Mouse (Mus musculus): ENCODE measurements around the gene Fibcd1.

Gene Fibcd1

DNA sequence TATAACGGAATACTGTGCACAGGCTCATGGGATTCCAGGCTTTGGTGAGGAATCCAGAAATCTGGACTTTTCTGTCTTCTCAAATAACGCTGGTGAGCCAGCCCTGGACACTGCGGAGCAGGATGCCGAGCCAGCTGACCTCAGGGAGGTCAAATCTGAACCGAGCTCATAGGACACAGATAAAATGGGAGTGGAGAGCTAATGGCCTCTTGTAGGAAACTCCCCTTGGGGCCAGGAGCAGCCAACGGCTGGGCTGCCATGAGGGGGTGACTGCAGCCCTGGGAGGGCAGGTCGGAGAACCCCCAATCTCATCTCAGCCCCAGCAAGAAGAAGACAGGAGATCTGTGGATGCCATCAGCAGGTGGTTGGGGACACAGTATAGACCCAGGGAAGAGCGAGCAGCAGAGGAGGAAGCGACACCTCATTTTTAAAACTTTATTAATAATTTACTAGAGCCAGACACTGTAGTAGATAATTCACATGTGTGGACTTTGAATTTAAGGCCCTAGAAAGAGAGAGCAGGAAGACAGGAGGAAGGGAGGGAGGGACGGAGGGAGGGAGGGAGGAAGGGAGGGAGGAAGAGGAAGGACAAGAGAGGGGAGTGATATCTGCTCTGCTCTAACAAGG lies 22.8 kb upstream of the Fibcd1 start:
- DNase-seq (ENCODE audit: low read depth, low spot score) = no peak
- H3K27me3 ChIP-seq (ENCODE audit: control insufficient read depth, insufficient read depth, low read length, poor library complexity, severe bottlenecking) = no peaks in the 10 kb centered on the region
- H3K36me3 ChIP-seq (ENCODE audit: control insufficient read depth, insufficient read depth, low read length, poor library complexity, severe bottlenecking) = no peaks in the 10 kb centered on the region

GRCm38 (mm10) chr2:31867773-31868537 lies 22.1 kb upstream of the Fibcd1 start:
- no peaks in the 10 kb centered on the region for H3K27me3 ChIP-seq (ENCODE audit: control insufficient read depth, insufficient read depth, low read length, poor library complexity, severe bottlenecking)
- no peak for DNase-seq (ENCODE audit: low read depth, low spot score)
- H3K36me3 ChIP-seq (ENCODE audit: control insufficient read depth, insufficient read depth, low read length, poor library complexity, severe bottlenecking) = no peaks in the 10 kb centered on the region

- Histone ChIP-seq H3K36me3 (ENCODE audit: control insufficient read depth, insufficient read depth, low read length, poor library complexity, severe bottlenecking) (no peaks in the 10 kb centered on the region), H3K27me3 (ENCODE audit: control insufficient read depth, insufficient read depth, low read length, poor library complexity, severe bottlenecking) (no peaks in the 10 kb centered on the region)
- DNase-seq (ENCODE audit: low read depth, low spot score) = no peak
Measured at GRCm38 (mm10) chr2:31865794-31866193, 20.0 kb upstream of the Fibcd1 start.

- no peaks in the 10 kb centered on the region for H3K36me3 ChIP-seq (ENCODE audit: control insufficient read depth, insufficient read depth, low read length, poor library complexity, severe bottlenecking)
- no peaks in the 10 kb centered on the region for H3K27me3 ChIP-seq (ENCODE audit: control insufficient read depth, insufficient read depth, low read length, poor library complexity, severe bottlenecking)
- no peak for DNase-seq (ENCODE audit: low read depth, low spot score)
Measured at GRCm38 (mm10) chr2:31865322-31865721, 19.5 kb upstream of the Fibcd1 start.

- Histone ChIP-seq H3K36me3 (ENCODE audit: control insufficient read depth, insufficient read depth, low read length, poor library complexity, severe bottlenecking) (no peaks in the 10 kb centered on the region), H3K27me3 (ENCODE audit: control insufficient read depth, insufficient read depth, low read length, poor library complexity, severe bottlenecking) (no peaks in the 10 kb centered on the region)
- no peak for DNase-seq (ENCODE audit: low read depth, low spot score)
Measured at GRCm38 (mm10) chr2:31864891-31865290, 19.1 kb upstream of the Fibcd1 start.

DNA sequence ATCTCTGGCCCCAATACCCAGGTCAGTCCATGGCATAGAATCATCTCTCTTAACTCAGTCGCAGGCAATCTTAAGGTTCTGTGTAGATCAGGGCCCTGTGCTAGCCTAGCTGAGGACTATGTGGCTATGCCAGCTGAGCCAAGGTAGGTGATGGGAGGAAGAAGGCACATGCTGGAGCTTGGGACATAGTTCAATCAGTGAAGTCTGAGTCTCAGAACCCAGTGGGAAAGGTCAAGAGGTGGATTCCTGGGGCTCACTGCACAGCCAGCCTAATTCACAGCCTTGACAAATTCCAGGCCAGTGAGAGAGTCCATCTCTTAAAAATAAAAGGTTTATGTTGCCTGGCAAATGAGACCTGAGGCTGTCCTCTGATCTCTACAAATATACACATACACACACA lies 18.0 kb upstream of the Fibcd1 start:
- no peaks in the 10 kb centered on the region for H3K36me3 ChIP-seq (ENCODE audit: control insufficient read depth, insufficient read depth, low read length, poor library complexity, severe bottlenecking)
- H3K27me3 ChIP-seq (ENCODE audit: control insufficient read depth, insufficient read depth, low read length, poor library complexity, severe bottlenecking) = no peaks in the 10 kb centered on the region
- DNase-seq (ENCODE audit: low read depth, low spot score) = no peak

GRCm38 (mm10) chr2:31862919-31863318 lies 17.1 kb upstream of the Fibcd1 start:
- DNase-seq (ENCODE audit: low read depth, low spot score) = no peak
- no peaks in the 10 kb centered on the region for H3K27me3 ChIP-seq (ENCODE audit: control insufficient read depth, insufficient read depth, low read length, poor library complexity, severe bottlenecking)

GRCm38 (mm10) chr2:31858500-31858899 lies 12.7 kb upstream of the Fibcd1 start:
- no peaks in the 10 kb centered on the region for H3K27me3 ChIP-seq (ENCODE audit: control insufficient read depth, insufficient read depth, low read length, poor library complexity, severe bottlenecking)
- no peaks in the 10 kb centered on the region for H3K36me3 ChIP-seq (ENCODE audit: control insufficient read depth, insufficient read depth, low read length, poor library complexity, severe bottlenecking)
- no peak for DNase-seq (ENCODE audit: low read depth, low spot score)

More at GRCm38 (mm10) chr2:31862919-31863318, 17.1 kb upstream of the Fibcd1 start:
- no peaks in the 10 kb centered on the region for H3K36me3 ChIP-seq (ENCODE audit: control insufficient read depth, insufficient read depth, low read length, poor library complexity, severe bottlenecking)

GRCm38 (mm10) chr2:31857180-31857579 lies 11.4 kb upstream of the Fibcd1 start:
- no peak for DNase-seq (ENCODE audit: low read depth, low spot score)
- H3K36me3 ChIP-seq (ENCODE audit: control insufficient read depth, insufficient read depth, low read length, poor library complexity, severe bottlenecking) = no peaks in the 10 kb centered on the region
- H3K27me3 ChIP-seq (ENCODE audit: control insufficient read depth, insufficient read depth, low read length, poor library complexity, severe bottlenecking) = no peaks in the 10 kb centered on the region

- no peak for DNase-seq (ENCODE audit: low read depth, low spot score)
- Histone ChIP-seq H3K27me3 (ENCODE audit: control insufficient read depth, insufficient read depth, low read length, poor library complexity, severe bottlenecking) (no peaks in the 10 kb centered on the region), H3K36me3 (ENCODE audit: control insufficient read depth, insufficient read depth, low read length, poor library complexity, severe bottlenecking) (no peaks in the 10 kb centered on the region)
Measured at GRCm38 (mm10) chr2:31855991-31856390, 10.2 kb upstream of the Fibcd1 start.

GRCm38 (mm10) chr2:31850141-31850540 lies 4.3 kb upstream of the Fibcd1 start:
- no peak for DNase-seq (ENCODE audit: low read depth, low spot score)
- Histone ChIP-seq H3K27me3 (ENCODE audit: control insufficient read depth, insufficient read depth, low read length, poor library complexity, severe bottlenecking) (peaks cover 2% of the 10 kb centered on the region; the same call in 1 of the 2 replicates), H3K36me3 (ENCODE audit: control insufficient read depth, insufficient read depth, low read length, poor library complexity, severe bottlenecking) (no peaks in the 10 kb centered on the region)

DNA sequence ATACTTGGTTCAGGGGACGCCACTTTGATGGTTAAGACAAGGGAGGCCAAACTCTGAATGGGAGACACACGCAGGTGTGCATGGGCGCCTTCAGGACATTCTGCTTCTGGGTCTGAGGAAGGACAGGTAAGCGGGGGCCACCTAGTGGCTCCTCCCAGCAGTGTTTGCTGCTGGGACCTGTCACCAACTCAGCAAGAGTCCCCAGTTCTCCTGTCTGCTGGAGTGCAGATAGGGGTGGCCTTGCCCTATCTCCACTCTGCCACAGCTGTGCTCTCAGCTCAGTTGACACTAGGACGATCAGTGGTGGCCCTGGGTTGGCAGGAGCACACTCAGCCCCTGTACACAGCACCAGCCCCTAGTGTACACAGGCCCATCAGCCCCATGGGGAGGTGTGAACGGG lies 2.1 kb upstream of the Fibcd1 start:
- peak; percentile 81 for DNase-seq (ENCODE audit: low read depth, low spot score)
- H3K27me3 ChIP-seq (ENCODE audit: control insufficient read depth, insufficient read depth, low read length, poor library complexity, severe bottlenecking) = peaks cover 2% of the 10 kb centered on the region; the same call in 1 of the 2 replicates

DNA sequence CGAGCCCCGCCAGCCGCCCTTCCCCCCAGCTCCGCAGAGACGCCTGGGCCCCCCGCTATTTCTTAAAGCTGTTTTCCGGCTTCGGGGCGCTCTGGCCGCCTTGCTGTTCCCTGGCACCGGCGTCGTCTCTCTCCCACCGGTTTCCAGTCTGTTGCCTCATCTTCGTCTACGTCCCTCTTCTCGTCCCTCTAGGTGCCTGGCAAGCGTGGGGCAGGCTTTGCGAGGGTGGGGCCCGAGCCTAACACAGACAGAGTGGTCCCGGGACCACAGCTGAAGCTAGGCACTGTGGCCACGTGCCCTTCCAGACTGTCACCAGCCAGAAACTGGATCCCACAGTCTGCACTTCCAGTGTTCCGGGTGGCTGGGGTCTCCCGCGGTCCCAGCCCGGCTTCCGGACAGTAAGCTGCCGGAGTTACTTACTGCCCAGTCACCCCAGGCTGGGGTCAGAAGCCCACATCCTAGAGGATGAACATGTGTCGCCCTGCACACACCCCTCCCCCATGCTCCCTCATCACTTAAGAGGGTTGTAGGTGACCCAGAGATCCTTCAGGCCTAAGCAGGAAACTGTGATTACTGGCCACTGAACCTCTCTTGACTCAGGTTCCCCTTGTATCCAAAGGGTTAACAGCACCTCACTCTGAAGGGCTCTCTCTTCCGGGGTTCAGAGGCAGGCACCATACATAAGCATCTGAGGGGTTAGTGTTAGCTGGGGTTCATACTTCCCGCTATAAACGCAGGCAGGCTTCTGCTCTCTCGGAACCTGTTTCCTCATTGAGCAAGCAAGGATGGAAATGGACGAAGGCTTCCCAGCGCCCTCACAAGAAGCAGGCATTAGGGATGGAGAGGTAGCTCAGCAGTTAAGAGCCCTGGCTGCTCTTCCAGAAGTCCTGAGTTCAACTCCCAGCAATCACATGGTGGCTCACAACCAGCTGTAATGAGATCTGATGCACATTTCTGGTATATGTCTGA lies 1.2 kb upstream of the Fibcd1 start:
- peaks cover 2% of the 10 kb centered on the region; the same call in 1 of the 2 replicates for H3K27me3 ChIP-seq (ENCODE audit: control insufficient read depth, insufficient read depth, low read length, poor library complexity, severe bottlenecking)
- DNase-seq (ENCODE audit: low read depth, low spot score) = peak; percentile 15
- no peaks in the 10 kb centered on the region for H3K36me3 ChIP-seq (ENCODE audit: control insufficient read depth, insufficient read depth, low read length, poor library complexity, severe bottlenecking)

More for the DNA sequence above, 2.1 kb upstream of the Fibcd1 start:
- no peaks in the 10 kb centered on the region for H3K36me3 ChIP-seq (ENCODE audit: control insufficient read depth, insufficient read depth, low read length, poor library complexity, severe bottlenecking)

- Histone ChIP-seq H3K27me3 (ENCODE audit: control insufficient read depth, insufficient read depth, low read length, poor library complexity, severe bottlenecking) (peaks cover 2% of the 10 kb centered on the region; the same call in 1 of the 2 replicates), H3K36me3 (ENCODE audit: control insufficient read depth, insufficient read depth, low read length, poor library complexity, severe bottlenecking) (no peaks in the 10 kb centered on the region)
- no peak for DNase-seq (ENCODE audit: low read depth, low spot score)
Measured at GRCm38 (mm10) chr2:31845512-31845895, 301 bp downstream of the Fibcd1 start.

Measured in splenic B cell, adult 2 months (primary cell).